Mouse (Mus musculus) left cerebral cortex, postnatal 36 days (tissue): ENCODE data around the gene Mief1. TPM values are rescaled to one million over a fixed set of nuclear protein-coding genes. Genes with fewer than 3 reads are reported as not detected.

ENCODE experiments used
- DNase-seq, 2 experiments: peaks; one replicate each; pipeline ENCODE4 v3.0.0; 2021 to 2022; ENCODE audit warnings: low spot score in 2 of 2, mixed read lengths in 1 of 2
- intact Hi-C: fragments of 180-260 bp; cut with DNase I; formaldehyde crosslinking; loops from one replicate; pipeline ENCODE4 v1.15.1; 2025
- total RNA-seq, 2 experiments: library from RNA; stranded (reverse); gene quantifications; 2 replicates each; pipeline ENCODE4 v1.2.3; 2021

Mief1 gene
- 10 to 100 TPM; 32.4 to 33.7 TPM for total RNA-seq

DNA sequence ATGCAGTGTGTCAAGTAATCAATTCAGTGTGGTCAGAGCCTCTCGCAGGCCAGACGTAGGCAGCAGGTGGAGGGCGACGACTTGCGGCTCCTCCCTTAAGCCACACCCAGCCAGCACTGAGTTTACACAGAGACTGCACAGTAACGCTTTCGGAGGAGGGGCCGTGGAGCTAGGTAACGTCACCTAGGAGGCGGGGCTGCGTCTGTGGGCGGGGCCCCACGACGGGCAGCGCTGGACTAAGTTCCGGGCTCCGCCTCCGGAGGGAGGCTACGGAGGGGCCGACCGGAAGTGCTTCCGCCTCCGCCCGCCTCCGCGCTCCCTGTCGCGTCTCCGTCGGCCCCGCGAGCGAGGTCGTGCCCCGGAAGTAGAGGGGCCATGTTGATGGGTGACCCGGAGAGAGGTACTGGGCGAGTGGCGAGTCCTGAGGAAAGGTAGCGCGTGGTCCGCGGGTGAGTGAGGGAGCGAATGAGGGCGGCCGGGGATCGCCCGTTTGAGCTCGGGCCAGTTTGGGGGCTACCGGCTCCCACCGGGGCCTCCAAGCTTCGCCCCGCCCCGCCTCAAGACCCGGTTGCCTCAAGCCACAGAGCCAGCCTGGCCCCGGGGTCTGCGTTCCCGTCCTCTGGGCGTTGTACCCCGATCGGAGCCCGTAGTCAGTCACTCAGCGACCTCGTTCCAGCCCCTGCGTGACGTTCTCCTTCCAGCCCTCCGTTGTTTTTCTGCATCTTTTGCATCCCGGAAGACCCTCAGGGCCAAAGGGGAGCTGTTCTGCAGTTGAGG, at the start of gene Mief1:
Gene Mief1 (plus strand): TSS at position 286 of the 777 bp plus-strand sequence.
- intact Hi-C loops = loop anchor here (2.0 kb wide), 1 partner anchor 21 kb away; the partner anchor contains the start of gene Atf4
- peak; percentile 96 to 97 for DNase-seq

DNA sequence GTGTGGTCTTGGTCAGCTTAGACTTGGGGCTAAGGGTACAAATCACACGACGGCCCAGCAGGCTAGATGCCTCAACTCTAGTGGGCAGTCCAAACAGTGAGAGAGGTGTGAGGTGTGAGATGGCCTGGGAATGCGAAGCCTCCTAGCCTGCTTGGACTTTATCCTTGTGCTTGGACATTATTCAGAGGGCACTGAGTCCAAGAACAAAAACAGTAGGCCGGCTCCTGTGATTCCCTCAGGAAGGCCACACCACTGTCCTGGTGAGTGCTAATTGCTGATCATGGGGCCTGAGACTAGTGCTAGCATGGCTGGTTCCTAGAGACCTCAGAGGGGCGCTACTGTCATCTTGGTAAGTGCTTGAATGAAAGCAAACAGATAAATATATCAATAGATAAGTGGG, 44.9 kb upstream of the Mief1 start:
- DNase-seq = no peak
- intact Hi-C loops = no loop called here

DNA sequence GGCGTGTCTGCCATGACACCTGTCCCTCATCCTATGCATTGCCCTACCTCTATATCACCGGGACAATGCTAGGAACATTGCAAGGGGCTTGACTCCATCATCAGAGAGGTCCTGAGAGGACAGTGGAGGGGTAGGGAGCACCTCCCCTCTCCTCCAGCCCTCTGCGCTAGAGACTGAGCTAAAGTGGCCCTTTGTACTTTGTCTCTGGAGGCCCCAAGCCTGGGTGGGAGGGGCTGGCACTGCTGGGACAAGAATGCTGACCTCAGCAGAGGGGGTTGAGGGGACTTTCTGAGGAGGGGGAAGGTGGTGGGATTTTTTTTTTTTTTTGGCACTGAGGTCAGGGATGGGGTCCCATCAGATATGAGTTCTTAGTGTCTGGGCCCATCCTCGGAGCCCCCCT, 43.7 kb upstream of the Mief1 start:
- DNase-seq = no peak
- intact Hi-C loops = no loop called here

- DNase-seq = no peak
- intact Hi-C loops = no loop called here
Observed at GRCm38 (mm10) chr15:80191585-80192245, 42.1 kb upstream of the Mief1 start.

DNA sequence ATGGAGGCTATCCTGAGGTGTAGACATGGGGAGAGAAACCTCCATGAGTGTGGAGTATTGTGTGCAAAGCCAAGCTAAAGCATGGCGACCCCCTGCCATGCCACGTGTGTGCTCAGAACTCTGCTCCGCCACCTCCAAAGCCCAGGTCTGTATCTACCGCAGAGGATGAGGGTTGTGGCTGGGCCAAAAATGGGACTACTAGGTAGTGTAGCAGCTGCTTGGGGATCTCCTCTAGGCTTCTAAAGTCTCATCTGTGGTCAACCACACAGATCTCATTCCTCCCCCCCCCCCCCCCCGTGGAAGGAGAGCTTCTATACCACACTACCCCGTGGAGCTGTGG, 41.6 kb upstream of the Mief1 start:
- intact Hi-C loops = no loop called here
- DNase-seq = no peak

- DNase-seq = no peak
- intact Hi-C loops = no loop called here
Observed at GRCm38 (mm10) chr15:80192847-80193246, 41.0 kb upstream of the Mief1 start.

- no peak for DNase-seq
- intact Hi-C loops = no loop called here
Observed at GRCm38 (mm10) chr15:80199556-80199955, 34.3 kb upstream of the Mief1 start.

- intact Hi-C loops = no loop called here
- DNase-seq = peak; percentile 60 to 70
Observed at GRCm38 (mm10) chr15:80202111-80202775, 31.6 kb upstream of the Mief1 start.

GRCm38 (mm10) chr15:80203406-80203805, 30.4 kb upstream of the Mief1 start:
- intact Hi-C loops = no loop called here
- DNase-seq = no peak

- intact Hi-C loops = no loop called here
- no peak for DNase-seq
Observed at GRCm38 (mm10) chr15:80206057-80206565, 27.7 kb upstream of the Mief1 start.

DNA sequence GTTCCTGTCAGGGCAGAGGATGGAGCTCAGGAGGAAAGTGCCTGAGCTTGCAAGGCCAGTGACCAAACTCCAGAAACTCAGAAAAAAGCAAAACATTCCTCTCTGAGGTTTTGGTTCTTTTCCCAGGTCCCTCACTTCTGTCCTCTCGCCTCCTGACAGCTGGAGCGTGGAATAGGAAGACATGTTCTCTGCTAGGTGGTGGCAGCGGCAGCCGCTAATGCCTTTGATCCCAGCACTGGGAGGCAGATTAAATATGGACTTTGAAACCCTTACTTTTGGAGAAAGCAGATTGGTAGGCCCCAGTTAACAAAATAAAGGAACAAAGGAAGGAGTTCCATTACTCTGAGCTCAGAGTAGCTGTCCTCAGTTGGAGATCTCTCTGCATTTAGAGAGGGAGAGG, 25.4 kb upstream of the Mief1 start:
- intact Hi-C loops = no loop called here
- DNase-seq = no peak

DNA sequence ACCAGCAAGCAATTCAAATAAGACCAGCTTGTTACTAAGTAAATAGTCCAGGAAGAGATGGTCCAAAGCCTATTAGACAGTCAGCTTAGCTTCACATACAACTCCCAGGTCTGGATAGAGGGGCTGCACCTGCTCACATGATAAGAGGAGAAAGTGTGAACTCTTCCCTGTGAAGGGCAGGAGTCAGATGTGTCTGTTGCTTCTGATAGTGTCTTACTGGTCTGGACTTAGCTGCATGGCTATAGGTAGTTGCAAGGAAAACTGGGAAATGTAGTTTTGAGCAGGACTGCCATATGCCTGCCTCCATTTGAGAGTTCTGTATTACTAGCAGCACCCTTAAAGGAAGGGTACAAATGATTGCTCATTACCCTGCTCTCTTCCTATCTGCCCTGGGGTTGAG, 20.1 kb upstream of the Mief1 start:
- no peak for DNase-seq
- intact Hi-C loops = no loop called here

GRCm38 (mm10) chr15:80215716-80216479, 17.9 kb upstream of the Mief1 start:
- DNase-seq = no peak
- intact Hi-C loops = no loop called here

DNA sequence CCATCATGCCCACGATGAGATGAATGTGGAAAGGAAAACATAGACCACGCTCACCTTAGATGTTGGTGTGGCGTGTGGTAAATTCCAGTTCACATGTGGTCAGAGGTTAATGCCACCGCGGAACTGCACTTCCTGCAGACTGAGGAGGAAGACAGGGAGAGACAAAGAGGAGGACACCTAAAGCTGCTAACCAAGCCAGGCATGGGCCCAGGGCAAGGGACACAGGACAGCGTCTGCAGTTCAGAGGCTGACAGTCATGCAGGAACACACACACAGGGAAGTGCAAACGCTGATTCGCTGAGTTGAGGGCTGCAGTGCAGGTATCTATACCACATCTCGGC, 17.4 kb upstream of the Mief1 start:
- intact Hi-C loops = no loop called here
- no peak for DNase-seq

DNA sequence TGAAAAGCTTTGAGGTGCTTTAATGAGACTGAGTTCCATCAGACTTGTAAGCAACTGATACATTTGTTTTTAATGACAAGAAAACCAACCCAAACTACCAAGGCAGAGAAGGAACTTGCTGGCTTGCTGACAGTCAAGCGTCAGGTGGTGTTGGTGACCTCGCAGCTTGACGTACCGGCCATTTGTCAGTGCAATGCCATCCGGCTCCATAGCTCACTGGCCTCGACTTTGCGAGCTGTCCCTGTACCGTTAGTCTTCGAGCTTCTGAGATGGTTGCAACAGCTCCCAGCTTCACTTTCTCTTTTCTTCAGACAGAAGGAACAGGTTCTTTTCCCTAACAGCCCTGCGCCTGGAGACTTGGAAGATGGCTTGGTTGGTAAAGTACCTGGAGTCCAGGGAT, 16.3 kb upstream of the Mief1 start:
- DNase-seq = no peak
- intact Hi-C loops = no loop called here

GRCm38 (mm10) chr15:80219211-80219610, 14.6 kb upstream of the Mief1 start:
- intact Hi-C loops = no loop called here
- DNase-seq = no peak

DNA sequence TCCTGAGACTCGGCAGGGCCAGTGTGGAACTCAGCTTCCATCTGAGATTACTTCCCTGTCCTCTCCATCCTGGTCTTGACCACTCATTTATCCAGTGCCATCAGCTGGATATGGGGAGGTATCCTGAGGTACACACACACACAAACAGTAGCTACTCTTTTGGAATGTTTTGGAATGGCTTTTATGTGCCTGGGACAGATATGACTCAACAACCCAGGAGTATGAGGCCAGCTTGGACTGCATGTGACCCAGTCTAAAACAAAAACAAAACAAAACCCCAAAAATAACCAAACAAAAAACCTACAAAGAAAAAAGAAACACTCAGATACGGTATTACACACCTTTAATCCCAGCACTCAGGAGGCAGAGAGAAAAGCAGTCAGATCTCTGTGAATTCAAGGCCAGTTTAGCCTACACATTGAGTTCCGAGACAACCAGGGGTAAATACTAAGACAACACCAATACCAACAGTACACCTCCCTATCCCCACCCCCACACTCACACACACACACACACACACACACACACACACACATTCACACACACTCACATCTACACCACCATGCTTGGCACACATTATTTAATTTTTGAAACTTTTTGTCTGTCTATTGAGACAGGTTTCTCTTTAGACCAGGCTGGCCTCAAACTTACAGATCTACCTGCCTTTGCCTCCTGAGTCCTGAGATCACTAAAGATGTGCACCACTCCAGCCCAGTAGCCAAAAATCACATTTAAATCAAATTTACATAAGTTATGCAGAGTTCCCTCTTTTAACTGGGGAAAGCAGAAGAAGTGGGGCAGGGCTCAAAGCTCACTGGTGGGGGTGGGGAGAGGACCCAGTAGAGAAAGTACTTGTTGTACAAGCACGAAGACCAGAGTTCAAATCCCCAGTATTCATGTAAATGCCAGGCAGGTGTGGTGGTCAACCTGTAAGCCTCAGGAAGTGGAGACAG, 13.8 kb upstream of the Mief1 start:
- intact Hi-C loops = loop anchor here (10.0 kb wide), 1 partner anchor 275 kb away; no protein-coding TSS in a partner anchor
- DNase-seq = no peak

- DNase-seq = no peak
- intact Hi-C loops = loop anchor here (10.0 kb wide), 1 partner anchor 276 kb away; no protein-coding TSS in a partner anchor
Observed at GRCm38 (mm10) chr15:80221031-80221430, 12.8 kb upstream of the Mief1 start.

DNA sequence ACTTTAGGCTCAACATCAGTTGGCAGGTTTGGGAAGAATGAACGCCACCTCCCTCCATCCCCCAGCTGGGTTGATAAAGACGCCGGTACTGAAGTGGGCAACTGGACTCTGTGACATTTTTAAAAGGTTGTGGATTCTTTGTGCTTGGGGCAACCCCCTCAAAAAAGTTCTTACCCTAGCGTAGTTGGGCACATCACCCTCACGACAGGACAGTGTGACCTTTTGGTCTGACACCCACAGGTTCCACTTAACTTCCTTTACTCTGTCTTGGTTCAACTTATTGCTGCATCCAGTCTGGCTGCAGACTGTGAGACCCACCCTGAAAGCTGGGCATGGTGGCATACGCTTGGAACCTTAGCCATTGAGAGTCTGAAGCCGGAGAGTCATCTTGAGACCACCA, 10.1 kb upstream of the Mief1 start:
- DNase-seq = no peak
- intact Hi-C loops = loop anchor here (10.0 kb wide), 1 partner anchor 279 kb away; no protein-coding TSS in a partner anchor
